Mouse (Mus musculus) heart, embryonic 13.5 days (tissue): ENCODE results near the gene Unc119. TPM values are rescaled to one million over a fixed set of nuclear protein-coding genes. Genes with fewer than 3 reads are reported as not detected.

Experiments used
- polyA plus RNA-seq: library from polyadenylated mRNA; unstranded; fragments of >200 nt; fragmentation: Nextera tagmentation; extraction: Ambion mirVana; gene quantifications from 2 replicates; pipeline ENCODE4 v1.2.1, GENCODE M21; 2015

Gene Unc119
- polyA plus RNA-seq, 1 experiment from 2014 or later, result 42.8 TPM

Other genes with a start within 250 kb of the Unc119 start
- 16.5 and 17.7 TPM in 2 replicates for gene Fam222b, start 248.8 kb upstream of the Unc119 start, polyA plus RNA-seq
- gene Traf4, start 177.9 kb upstream of the Unc119 start, polyA plus RNA-seq, result 41.2 and 43.0 TPM in 2 replicates
- gene Nek8, start 166.8 kb upstream of the Unc119 start, polyA plus RNA-seq, result 12.7 and 13.2 TPM in 2 replicates
- gene Tlcd1, start 166.8 kb upstream of the Unc119 start, polyA plus RNA-seq, result 14.3 and 14.7 TPM in 2 replicates
- gene Rpl23a, start 159.9 kb upstream of the Unc119 start, polyA plus RNA-seq, result 833 and 868 TPM in 2 replicates
- 57.5 and 60.9 TPM in 2 replicates for gene Rab34, start 155.1 kb upstream of the Unc119 start, polyA plus RNA-seq
- gene Proca1, start 150.1 kb upstream of the Unc119 start, polyA plus RNA-seq, result 2.2 and 2.9 TPM in 2 replicates
- gene Sdf2, start 97.7 kb upstream of the Unc119 start, polyA plus RNA-seq, result 54.1 and 60.7 TPM in 2 replicates
- 16.6 and 17.0 TPM in 2 replicates for gene Supt6, start 97.5 kb upstream of the Unc119 start, polyA plus RNA-seq
- gene 2610507B11Rik, start 81.7 kb upstream of the Unc119 start, polyA plus RNA-seq, result 56.4 and 59.8 TPM in 2 replicates
- 0.20 and 0.29 TPM in 2 replicates for gene BC030499, start 52.6 kb upstream of the Unc119 start, polyA plus RNA-seq
- gene Spag5, start 42.0 kb upstream of the Unc119 start, polyA plus RNA-seq, result 24.5 and 25.5 TPM in 2 replicates
- gene Aldoc, start 20.5 kb upstream of the Unc119 start, polyA plus RNA-seq, result 22.1 and 22.5 TPM in 2 replicates
- gene Pigs, start 15.1 kb upstream of the Unc119 start, polyA plus RNA-seq, result 65.9 and 66.6 TPM in 2 replicates
- 0.04 and 0.44 TPM in 2 replicates for gene Foxn1, start 43.1 kb downstream of the Unc119 start, polyA plus RNA-seq
- not detected in 2 replicates for gene Slc13a2, start 78.7 kb downstream of the Unc119 start, polyA plus RNA-seq
- 6.9 and 7.3 TPM in 2 replicates for gene Slc46a1, start 122.2 kb downstream of the Unc119 start, polyA plus RNA-seq
- gene Sarm1, start 154.3 kb downstream of the Unc119 start, polyA plus RNA-seq, result 0.12 and 0.19 TPM in 2 replicates
- gene Vtn, start 155.6 kb downstream of the Unc119 start, polyA plus RNA-seq, result 2.1 and 9.3 TPM in 2 replicates
- gene Sebox, start 160.0 kb downstream of the Unc119 start, polyA plus RNA-seq, result not detected in 2 replicates
- 43.9 and 45.6 TPM in 2 replicates for gene Tmem199, start 168.7 kb downstream of the Unc119 start, polyA plus RNA-seq
- gene Poldip2, start 168.7 kb downstream of the Unc119 start, polyA plus RNA-seq, result 139 and 151 TPM in 2 replicates
- 71.9 and 77.1 TPM in 2 replicates for gene Tnfaip1, start 192.8 kb downstream of the Unc119 start, polyA plus RNA-seq
- gene Ift20, start 192.9 kb downstream of the Unc119 start, polyA plus RNA-seq, result 95.5 and 107 TPM in 2 replicates
- gene Tmem97, start 207.3 kb downstream of the Unc119 start, polyA plus RNA-seq, result 58.3 and 68.1 TPM in 2 replicates